Mouse (Mus musculus) stomach, postnatal 0 days (tissue): ENCODE measurements around the gene Zbtb16.

Source experiments
- CTCF ChIP-seq: IDR thresholded peaks from 2 replicates; pipeline ENCODE4 v1.5.1; 2016; ENCODE audit warnings: antibody characterized with exemption, low read depth, mild to moderate bottlenecking, moderate library complexity
- EP300 ChIP-seq: optimal IDR thresholded peaks from 2 replicates; pipeline ENCODE3; 2016; ENCODE audit warnings: antibody characterized with exemption

GRCm38 (mm10) chr9:48787906-48788410 is 48.1 kb downstream of the Zbtb16 start:
- no peak for TF ChIP-seq CTCF
- TF ChIP-seq EP300, result no peak
